Mouse (Mus musculus) midbrain, embryonic 16.5 days (tissue): ENCODE measurements around the gene Cldn14. TPM values are rescaled to one million over a fixed set of nuclear protein-coding genes. Genes with fewer than 3 reads are reported as not detected.
A peak's percentile ranks its signal among the peaks of the same experiment; 100 is the strongest.

Experiments
- ATAC-seq: fragments of 200-750 bp; cut with Nextera tagmentation; 2 replicates; pipeline ENCODE4 v1.8.0; 2017; ENCODE audit warnings: moderate TSS enrichment
- H3K27ac ChIP-seq: fragments of 300-500 bp; sonication (generic); 2 replicates; pipeline ENCODE4 v1.5.1; 2014; ENCODE audit warnings: mild to moderate bottlenecking, low read length, mixed read lengths
- H3K27me3 ChIP-seq: fragments of 300-500 bp; sonication (generic); 2 replicates; pipeline ENCODE4 v1.6.1; 2014; ENCODE audit warnings: low read depth, low read length, mixed read lengths; ENCODE audit not compliant: control insufficient read depth, insufficient read depth
- H3K36me3 ChIP-seq: fragments of 300-500 bp; sonication (generic); 2 replicates; pipeline ENCODE4 v1.6.1; 2014; ENCODE audit warnings: mild to moderate bottlenecking, low read length, moderate library complexity, mixed read lengths; ENCODE audit not compliant: control insufficient read depth, insufficient read depth
- H3K4me1 ChIP-seq: fragments of 300-500 bp; sonication (generic); 2 replicates; pipeline ENCODE4 v1.6.1; 2014; ENCODE audit warnings: mild to moderate bottlenecking, low read length, mixed read lengths; ENCODE audit not compliant: control insufficient read depth, insufficient read depth
- H3K4me2 ChIP-seq: fragments of 300-500 bp; sonication (generic); 2 replicates; pipeline ENCODE4 v1.6.1; 2014; ENCODE audit warnings: mild to moderate bottlenecking, low read length, mixed read lengths
- H3K4me3 ChIP-seq: fragments of 300-500 bp; sonication (generic); 2 replicates; pipeline ENCODE4 v1.5.1; 2014; ENCODE audit warnings: low read depth, mild to moderate bottlenecking, low read length, moderate library complexity, mixed read lengths
- H3K9ac ChIP-seq: fragments of 300-500 bp; sonication (generic); 2 replicates; pipeline ENCODE4 v1.6.1; 2014; ENCODE audit warnings: low read depth, low read length, mixed read lengths
- H3K9me3 ChIP-seq: fragments of 300-500 bp; sonication (generic); replicated peaks from 2 replicates; pipeline ENCODE4 v1.6.1; 2014; ENCODE audit warnings: mild to moderate bottlenecking, low read length, mixed read lengths; ENCODE audit not compliant: control insufficient read depth, poor library complexity, severe bottlenecking
- WGBS: fragments of 180-500 bp; shearing (Covaris S2); extraction: QIAGEN DNeasy Blood & Tissue Kit; methylation state at CpG from one replicate; pipeline ENCODE4 v1.1.7; 2014; 5-methylcytosine and 5-hydroxymethylcytosine counted together
- polyA plus RNA-seq: library from polyadenylated mRNA; unstranded; fragments of >200 nt; fragmentation: Nextera tagmentation; extraction: Ambion mirVana; gene quantifications from 2 replicates; pipeline ENCODE4 v1.2.1, GENCODE M21; 2015

Cldn14 gene
- polyA plus RNA-seq, 1 experiment from 2014 or later = not detected

DNA sequence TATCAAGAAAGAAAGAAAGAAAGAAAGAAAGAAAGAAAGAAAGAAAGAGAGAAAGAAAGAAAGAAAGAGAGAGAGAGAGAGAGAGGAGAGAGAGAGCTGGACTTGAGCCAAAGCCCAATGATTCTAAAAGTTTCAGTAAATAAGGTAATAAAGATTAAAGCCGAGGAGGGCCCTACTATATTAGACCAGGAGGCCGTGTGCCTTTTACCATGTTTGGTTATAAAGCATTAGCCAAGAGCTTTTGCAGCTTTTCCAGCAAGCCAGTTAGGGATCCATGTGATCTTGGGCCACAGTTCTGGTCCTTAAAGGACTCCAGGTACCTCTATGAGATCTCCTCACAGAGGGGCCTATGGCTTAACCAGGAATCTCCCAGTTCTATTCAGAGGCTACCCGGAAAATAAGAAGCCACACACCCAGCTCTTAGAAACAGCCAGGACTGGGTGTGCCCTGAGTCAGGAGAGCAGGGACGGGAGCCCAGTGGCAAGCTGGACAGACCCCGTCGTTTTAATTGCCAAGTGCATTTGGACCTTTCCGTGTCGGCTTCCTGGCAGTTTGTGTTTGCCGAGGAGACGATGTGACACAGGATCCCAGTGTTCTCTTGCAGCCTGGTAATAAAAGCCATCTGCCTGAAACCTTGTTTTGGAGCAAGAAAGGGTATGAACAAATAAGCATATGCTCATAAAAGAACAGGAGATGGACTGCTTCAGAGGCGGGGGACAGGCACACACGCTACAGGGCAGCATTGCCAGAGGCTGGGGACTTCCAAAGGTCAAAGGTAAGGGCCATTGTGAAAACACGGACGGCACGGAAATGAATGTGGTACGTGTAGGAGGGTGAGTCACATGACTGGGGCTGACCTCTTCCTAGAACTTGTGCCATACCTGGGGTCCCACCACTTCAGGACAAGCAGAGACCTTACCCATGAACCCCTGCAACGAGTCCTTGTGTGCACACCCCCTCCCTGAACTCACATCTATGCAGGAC, 76.2 kb downstream of the Cldn14 start:
- Histone ChIP-seq H3K36me3 (no peaks in the 10 kb centered on the region), H3K4me1 (no peaks in the 10 kb centered on the region), H3K9me3 (no peaks in the 10 kb centered on the region), H3K27ac (no peak overlapping the region), H3K4me2 (no peak overlapping the region), H3K9ac (no peak overlapping the region), H3K27me3 (peaks cover 12% of the 10 kb centered on the region), H3K4me3 (no peak overlapping the region)
- ATAC-seq = no peak
- 72% methylated on average over 17 of the region's 17 CpGs for WGBS

DNA sequence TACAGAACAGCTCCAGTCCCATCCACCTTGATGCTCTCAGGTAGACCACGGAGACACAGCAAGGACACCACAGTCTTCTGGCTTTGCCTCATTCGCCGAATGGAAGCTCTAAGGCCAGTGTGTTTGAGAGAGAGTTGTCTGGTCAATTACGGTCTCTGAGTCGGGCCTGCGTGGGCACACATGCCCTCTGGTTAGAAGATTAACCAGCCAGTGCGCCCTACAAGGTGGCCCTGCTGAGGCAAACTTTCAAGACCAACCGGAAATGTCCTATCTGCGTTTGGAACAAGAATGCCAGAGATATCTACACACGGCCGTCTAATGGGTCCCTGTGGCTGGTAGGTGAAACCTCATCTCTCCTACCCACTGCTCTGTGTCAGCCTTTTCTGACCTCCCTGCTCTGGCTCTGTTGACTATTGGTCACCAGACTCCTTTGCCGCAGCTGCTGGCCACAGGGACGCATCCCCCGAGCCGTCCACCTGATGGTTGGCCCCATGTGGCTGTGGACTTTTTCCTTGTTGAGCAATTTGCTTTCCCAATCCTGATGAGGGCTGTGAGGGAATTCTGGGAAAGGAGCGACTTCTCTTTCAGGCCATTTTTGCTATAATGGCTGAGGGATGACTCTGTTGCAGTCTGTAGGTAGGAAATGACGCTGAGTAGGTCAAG, 79.1 kb downstream of the Cldn14 start:
- H3K36me3 ChIP-seq = no peaks in the 10 kb centered on the region
- H3K9me3 ChIP-seq = no peaks in the 10 kb centered on the region
- H3K27me3 ChIP-seq = 0 out of 2 replicates have a peak, but pooled peaks cover 1% of the 10 kb centered on the region
- H3K4me3 ChIP-seq = no peak overlapping the region
- 94% methylated on average over 17 of the region's 17 CpGs for WGBS
- no peaks in the 10 kb centered on the region for H3K4me1 ChIP-seq
- H3K4me2 ChIP-seq = no peak overlapping the region
- no peak for ATAC-seq
- no peak overlapping the region for H3K9ac ChIP-seq
- H3K27ac ChIP-seq = no peak overlapping the region

DNA sequence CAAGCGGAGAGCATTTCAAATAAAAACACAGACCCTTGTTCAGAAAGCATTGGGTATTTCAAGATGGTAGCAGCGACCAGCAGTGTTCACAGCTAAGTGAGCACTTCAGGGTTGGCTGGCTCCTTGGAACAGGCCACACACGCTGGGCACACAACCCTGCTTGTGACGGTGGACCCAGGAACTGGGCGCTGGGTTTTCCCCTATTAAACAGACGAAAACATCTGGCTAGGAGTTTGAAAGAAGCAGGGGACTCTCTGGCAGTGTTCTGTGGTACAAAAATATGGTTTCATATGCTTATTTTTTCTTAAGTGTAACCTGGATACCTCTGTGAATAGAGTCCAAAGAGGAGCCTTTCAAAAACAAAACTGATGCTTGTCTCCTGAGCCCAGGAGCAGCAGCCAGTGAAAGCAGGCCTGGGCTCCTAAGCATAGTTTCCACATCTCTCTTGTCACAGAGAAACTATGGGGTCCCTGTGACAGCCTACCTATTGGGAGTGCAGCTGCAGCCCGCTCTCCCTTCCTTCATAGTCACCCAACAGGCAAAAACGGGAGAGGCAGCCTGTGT, 82.9 kb downstream of the Cldn14 start:
- no peak overlapping the region for H3K27ac ChIP-seq
- H3K9me3 ChIP-seq = no peaks in the 10 kb centered on the region
- WGBS = 78% methylated on average over 8 of the region's 8 CpGs
- no peaks in the 10 kb centered on the region for H3K36me3 ChIP-seq
- H3K9ac ChIP-seq = no peak overlapping the region
- no peak for ATAC-seq
- no peak overlapping the region for H3K4me3 ChIP-seq
- H3K27me3 ChIP-seq = no peaks in the 10 kb centered on the region
- H3K4me2 ChIP-seq = no peak overlapping the region
- no peaks in the 10 kb centered on the region for H3K4me1 ChIP-seq

DNA sequence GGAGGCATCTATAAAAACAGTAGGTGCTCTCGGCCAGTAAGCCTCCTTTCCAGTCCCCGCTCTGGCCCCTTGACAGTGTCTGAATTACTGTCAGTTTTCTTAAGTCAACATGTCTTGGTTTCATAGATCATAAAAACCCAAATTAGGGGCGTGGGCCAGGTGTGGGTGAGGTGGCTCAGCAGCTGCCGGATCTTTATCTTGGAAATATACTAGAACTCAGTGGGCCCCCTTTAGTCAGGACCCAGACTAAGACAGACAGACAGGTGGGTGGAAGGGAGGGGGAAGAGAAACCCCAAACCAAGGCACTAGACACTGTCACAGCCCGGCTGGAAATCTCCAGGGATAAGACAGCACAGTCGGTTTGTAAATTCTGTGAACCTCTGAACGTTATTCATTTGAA, 84.8 kb downstream of the Cldn14 start:
- no peak overlapping the region for H3K4me2 ChIP-seq
- H3K9ac ChIP-seq = no peak overlapping the region
- H3K36me3 ChIP-seq = no peaks in the 10 kb centered on the region
- no peak for ATAC-seq
- H3K27ac ChIP-seq = no peak overlapping the region
- no peaks in the 10 kb centered on the region for H3K4me1 ChIP-seq
- no peaks in the 10 kb centered on the region for H3K27me3 ChIP-seq
- whole genome bisulfite sequencing = 77% methylated on average over 7 of the region's 7 CpGs
- H3K4me3 ChIP-seq = no peak overlapping the region
- no peaks in the 10 kb centered on the region for H3K9me3 ChIP-seq

DNA sequence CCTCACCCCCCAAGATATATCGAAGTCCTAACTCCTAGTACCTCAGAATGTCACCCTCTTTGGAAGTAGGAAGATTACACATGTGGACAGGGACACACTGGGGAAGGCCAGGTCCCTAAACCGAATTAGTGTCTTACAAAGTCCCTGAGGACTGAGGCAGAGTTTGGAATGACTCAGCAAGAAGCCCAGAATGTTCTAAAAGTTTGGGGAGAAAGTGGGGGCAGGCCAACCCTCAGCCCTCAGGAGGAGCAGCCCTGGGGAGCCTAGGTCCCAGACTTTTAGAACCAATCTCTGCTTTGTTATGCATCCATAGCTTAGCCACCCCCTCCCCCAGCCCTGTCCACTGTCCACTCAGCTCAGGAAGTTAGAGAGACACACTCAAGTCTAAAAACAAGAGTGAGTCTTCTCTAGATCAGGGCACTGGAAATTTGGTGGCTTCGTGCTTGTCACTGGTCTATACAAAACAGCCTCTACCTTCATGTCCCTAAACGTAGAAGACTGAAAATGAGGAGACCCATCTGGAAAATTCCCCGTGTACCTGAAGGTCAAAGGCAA, 85.7 kb downstream of the Cldn14 start:
- H3K27me3 ChIP-seq = no peaks in the 10 kb centered on the region

DNA sequence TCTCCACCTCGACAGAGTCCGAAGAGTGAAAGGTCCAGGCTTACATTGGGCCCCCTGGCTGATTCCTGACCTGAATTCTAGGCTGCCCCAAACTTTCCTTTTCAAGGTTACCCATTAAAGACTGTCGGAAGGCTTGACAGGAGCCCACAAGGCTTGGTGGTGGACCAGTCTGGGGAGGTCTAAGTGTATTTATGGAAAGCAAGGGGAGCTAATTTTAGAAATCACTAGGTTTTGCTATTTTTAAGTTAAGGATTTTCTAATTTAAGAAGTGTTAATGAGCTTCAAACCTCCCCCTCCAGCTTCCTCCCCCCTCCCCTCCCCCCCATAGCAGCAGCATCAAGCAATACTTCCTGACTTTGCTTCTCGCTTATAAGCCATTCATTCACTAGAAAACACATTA, 88.0 kb downstream of the Cldn14 start:
- Histone ChIP-seq H3K4me3 (no peak overlapping the region), H3K36me3 (no peaks in the 10 kb centered on the region), H3K4me2 (no peak overlapping the region), H3K9ac (no peak overlapping the region), H3K27me3 (no peaks in the 10 kb centered on the region), H3K4me1 (peaks cover 3% of the 10 kb centered on the region; the same call in 1 of the 2 replicates), H3K27ac (no peak overlapping the region), H3K9me3 (no peaks in the 10 kb centered on the region)
- 81% methylated on average over 4 of the region's 4 CpGs for WGBS
- ATAC-seq = no peak

More for the DNA sequence above, 85.7 kb downstream of the Cldn14 start:
- peaks cover 3% of the 10 kb centered on the region; the same call in 1 of the 2 replicates for H3K4me1 ChIP-seq
- no peak overlapping the region for H3K27ac ChIP-seq
- 81% methylated on average over 5 of the region's 5 CpGs for WGBS
- H3K36me3 ChIP-seq = no peaks in the 10 kb centered on the region
- ATAC-seq = no peak
- no peak overlapping the region for H3K9ac ChIP-seq
- no peaks in the 10 kb centered on the region for H3K9me3 ChIP-seq
- H3K4me3 ChIP-seq = no peak overlapping the region
- no peak overlapping the region for H3K4me2 ChIP-seq

DNA sequence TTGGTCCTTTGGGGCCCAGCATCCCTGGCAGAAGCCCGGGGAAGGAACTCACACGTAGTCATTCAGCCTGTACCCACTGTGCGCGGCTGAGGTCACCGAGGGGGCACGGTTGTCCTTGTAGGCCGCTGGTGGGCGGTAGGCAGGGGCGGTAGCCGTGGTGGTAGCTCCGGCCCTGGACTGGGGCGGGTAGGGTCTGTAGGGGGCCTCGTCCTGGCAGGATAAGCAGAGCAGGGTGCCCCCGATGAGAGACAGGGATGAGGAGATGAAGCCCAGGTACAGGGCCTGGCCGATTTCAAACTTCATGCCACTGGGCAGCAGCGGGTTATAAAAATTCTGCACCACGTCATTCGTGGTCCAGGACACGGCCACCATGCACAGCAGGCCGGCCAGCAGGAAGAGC, 89.4 kb downstream of the Cldn14 start:
- 77% methylated on average over 20 of the region's 20 CpGs for WGBS
- ATAC-seq = no peak

DNA sequence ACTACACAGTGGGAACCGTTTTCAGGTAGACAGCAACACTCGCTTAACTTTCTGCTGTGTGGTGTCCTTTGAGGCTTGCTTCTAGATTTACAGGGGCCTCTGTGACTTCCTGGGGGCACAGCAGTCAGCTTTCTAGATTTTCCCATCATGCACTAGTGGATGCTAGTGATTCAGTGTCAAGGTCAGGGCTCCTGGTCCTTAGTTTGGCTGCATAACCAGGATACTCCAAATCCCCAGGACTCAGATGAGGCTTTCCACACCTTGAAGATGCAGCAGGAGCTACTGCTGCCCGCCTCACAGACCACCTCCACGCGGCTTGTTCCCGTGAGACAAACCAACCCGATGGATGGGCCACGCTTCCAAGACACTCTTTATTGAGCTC, 90.0 kb downstream of the Cldn14 start:
- Histone ChIP-seq H3K9ac (no peak overlapping the region), H3K36me3 (no peaks in the 10 kb centered on the region), H3K4me3 (no peak overlapping the region), H3K4me1 (peaks cover 3% of the 10 kb centered on the region; the same call in 1 of the 2 replicates), H3K4me2 (peak overlapping the region; percentile 37; the same call in 1 of the 2 replicates), H3K9me3 (no peaks in the 10 kb centered on the region), H3K27ac (no peak overlapping the region), H3K27me3 (no peaks in the 10 kb centered on the region)
- ATAC-seq = peak; percentile 32; the same call in 1 of the 2 replicates
- WGBS = 65% methylated on average over 8 of the region's 8 CpGs

More for the DNA sequence above, 89.4 kb downstream of the Cldn14 start:
- Histone ChIP-seq H3K4me1 (peaks cover 3% of the 10 kb centered on the region; the same call in 1 of the 2 replicates), H3K9ac (no peak overlapping the region), H3K9me3 (no peaks in the 10 kb centered on the region), H3K27ac (no peak overlapping the region), H3K4me2 (no peak overlapping the region), H3K4me3 (no peak overlapping the region), H3K27me3 (no peaks in the 10 kb centered on the region), H3K36me3 (no peaks in the 10 kb centered on the region)
